Mouse (Mus musculus) embryonic facial prominence, embryonic 13.5 days (tissue): Measurements from ENCODE around the gene Etv6. TPM values are rescaled to one million over a fixed set of nuclear protein-coding genes. Genes with fewer than 3 reads are reported as not detected.
A peak's percentile ranks its signal among the peaks of the same experiment; 100 is the strongest.

ENCODE experiments used
- ATAC-seq: fragments of 200-750 bp; cut with Nextera tagmentation; 2 replicates; pipeline ENCODE4 v1.8.0; 2017; ENCODE audit warnings: low read depth; ENCODE audit not compliant: insufficient number of reproducible peaks, insufficient read depth, low FRiP score, low TSS enrichment
- H3K27ac ChIP-seq: fragments of 300-500 bp; sonication (generic); 2 replicates; pipeline ENCODE4 v1.5.1; 2015; ENCODE audit warnings: moderate library complexity, mild to moderate bottlenecking, inconsistent platforms
- H3K27me3 ChIP-seq: fragments of 300-500 bp; sonication (generic); 2 replicates; pipeline ENCODE4 v1.6.1; 2015; ENCODE audit warnings: mild to moderate bottlenecking, inconsistent platforms
- H3K36me3 ChIP-seq: fragments of 300-500 bp; sonication (generic); 2 replicates; pipeline ENCODE4 v1.6.1; 2015; ENCODE audit warnings: mild to moderate bottlenecking, inconsistent platforms
- H3K4me1 ChIP-seq: fragments of 300-500 bp; sonication (generic); 2 replicates; pipeline ENCODE4 v1.6.1; 2015; ENCODE audit warnings: inconsistent platforms
- H3K4me2 ChIP-seq: fragments of 300-500 bp; sonication (generic); 2 replicates; pipeline ENCODE4 v1.6.1; 2015; ENCODE audit warnings: moderate library complexity, mild to moderate bottlenecking, inconsistent platforms
- H3K4me3 ChIP-seq: fragments of 300-500 bp; sonication (generic); 2 replicates; pipeline ENCODE4 v1.5.1; 2015; ENCODE audit warnings: mild to moderate bottlenecking, inconsistent platforms
- H3K9ac ChIP-seq: fragments of 300-500 bp; sonication (generic); 2 replicates; pipeline ENCODE4 v1.6.1; 2015; ENCODE audit warnings: mild to moderate bottlenecking, inconsistent platforms
- H3K9me3 ChIP-seq: fragments of 300-500 bp; sonication (generic); 2 replicates; pipeline ENCODE4 v1.6.1; 2016; ENCODE audit warnings: inconsistent platforms
- WGBS: fragments of 180-500 bp; shearing (Covaris S2); methylation state at CpG from one replicate; pipeline ENCODE4 v1.1.7; 2015; ENCODE audit warnings: mixed read lengths; 5-methylcytosine and 5-hydroxymethylcytosine counted together
- polyA plus RNA-seq: library from polyadenylated mRNA; unstranded; fragments of >200 nt; fragmentation: Nextera tagmentation; extraction: Ambion mirVana; gene quantifications from 2 replicates; pipeline ENCODE4 v1.2.1, GENCODE M21; 2015

Gene Etv6
- polyA plus RNA-seq, 1 experiment from 2014 or later = 16.1 TPM

GRCm38 (mm10) chr6:134144231-134145130, 109.0 kb downstream of the Etv6 start:
- no peak overlapping the region for H3K4me2 ChIP-seq
- no peak overlapping the region for H3K9ac ChIP-seq
- WGBS = 73% methylated on average over 15 of the region's 15 CpGs
- no peaks in the 10 kb centered on the region for H3K36me3 ChIP-seq
- H3K4me3 ChIP-seq = no peak overlapping the region
- H3K27me3 ChIP-seq = no peaks in the 10 kb centered on the region
- no peaks in the 10 kb centered on the region for H3K9me3 ChIP-seq
- ATAC-seq = no peak
- H3K4me1 ChIP-seq = peaks cover 46% of the 10 kb centered on the region
- H3K27ac ChIP-seq = no peak overlapping the region

- WGBS = 67% methylated on average over 22 of the region's 22 CpGs
- H3K36me3 ChIP-seq = no peaks in the 10 kb centered on the region
- no peak overlapping the region for H3K4me3 ChIP-seq
- ATAC-seq = no peak
- no peak overlapping the region for H3K4me2 ChIP-seq
- H3K27me3 ChIP-seq = no peaks in the 10 kb centered on the region
- no peaks in the 10 kb centered on the region for H3K9me3 ChIP-seq
- H3K27ac ChIP-seq = no peak overlapping the region
- H3K9ac ChIP-seq = no peak overlapping the region
- H3K4me1 ChIP-seq = peaks cover 60% of the 10 kb centered on the region
These were observed 112.3 kb downstream of the Etv6 start for GRCm38 (mm10) chr6:134147596-134148442.

- Histone ChIP-seq H3K27me3 (no peaks in the 10 kb centered on the region), H3K4me2 (no peak overlapping the region), H3K4me3 (no peak overlapping the region), H3K9me3 (no peaks in the 10 kb centered on the region), H3K9ac (no peak overlapping the region), H3K4me1 (peaks cover 53% of the 10 kb centered on the region), H3K36me3 (no peaks in the 10 kb centered on the region), H3K27ac (no peak overlapping the region)
- 79% methylated on average over 7 of the region's 7 CpGs for WGBS
- no peak for ATAC-seq
These were observed 113.0 kb downstream of the Etv6 start for GRCm38 (mm10) chr6:134148443-134148942.

- peaks cover 45% of the 10 kb centered on the region for H3K4me1 ChIP-seq
- no peak overlapping the region for H3K4me3 ChIP-seq
- 92% methylated on average over 7 of the region's 7 CpGs for WGBS
- no peaks in the 10 kb centered on the region for H3K36me3 ChIP-seq
- H3K27ac ChIP-seq = no peak overlapping the region
- no peak for ATAC-seq
- no peak overlapping the region for H3K9ac ChIP-seq
- H3K9me3 ChIP-seq = no peaks in the 10 kb centered on the region
- H3K4me2 ChIP-seq = no peak overlapping the region
- no peaks in the 10 kb centered on the region for H3K27me3 ChIP-seq
These were observed 114.1 kb downstream of the Etv6 start for GRCm38 (mm10) chr6:134149606-134150005.

GRCm38 (mm10) chr6:134151022-134151680, 115.7 kb downstream of the Etv6 start:
- Histone ChIP-seq H3K27ac (peak overlapping the region; percentile 69; the same call in 1 of the 2 replicates), H3K27me3 (no peaks in the 10 kb centered on the region), H3K36me3 (no peaks in the 10 kb centered on the region), H3K9me3 (no peaks in the 10 kb centered on the region), H3K4me1 (peaks cover 52% of the 10 kb centered on the region), H3K4me3 (no peak overlapping the region), H3K9ac (no peak overlapping the region), H3K4me2 (no peak overlapping the region)
- ATAC-seq = no peak
- WGBS = 39% methylated on average over 15 of the region's 15 CpGs

GRCm38 (mm10) chr6:134151853-134152505, 116.5 kb downstream of the Etv6 start:
- 55% methylated on average over 9 of the region's 9 CpGs for WGBS
- Histone ChIP-seq H3K27me3 (no peaks in the 10 kb centered on the region), H3K4me3 (no peak overlapping the region), H3K9me3 (no peaks in the 10 kb centered on the region), H3K9ac (no peak overlapping the region), H3K4me2 (no peak overlapping the region), H3K4me1 (peaks cover 55% of the 10 kb centered on the region), H3K36me3 (0 out of 2 replicates have a peak, but pooled peaks cover 5% of the 10 kb centered on the region), H3K27ac (peak overlapping the region; percentile 69)
- ATAC-seq = no peak

- Histone ChIP-seq H3K4me3 (no peak overlapping the region), H3K27ac (peak overlapping the region; percentile 69; the same call in 1 of the 2 replicates), H3K9ac (no peak overlapping the region), H3K27me3 (no peaks in the 10 kb centered on the region), H3K4me2 (no peak overlapping the region), H3K9me3 (no peaks in the 10 kb centered on the region), H3K36me3 (0 out of 2 replicates have a peak, but pooled peaks cover 5% of the 10 kb centered on the region), H3K4me1 (peaks cover 61% of the 10 kb centered on the region)
- 85% methylated on average over 6 of the region's 6 CpGs for WGBS
- no peak for ATAC-seq
These were observed 117.0 kb downstream of the Etv6 start for GRCm38 (mm10) chr6:134152539-134152938.

- H3K4me1 ChIP-seq = peaks cover 50% of the 10 kb centered on the region
- H3K36me3 ChIP-seq = 0 out of 2 replicates have a peak, but pooled peaks cover 5% of the 10 kb centered on the region
- H3K4me3 ChIP-seq = no peak overlapping the region
- H3K4me2 ChIP-seq = no peak overlapping the region
- H3K9ac ChIP-seq = no peak overlapping the region
- 92% methylated on average over 8 of the region's 8 CpGs for WGBS
- no peak overlapping the region for H3K27ac ChIP-seq
- no peaks in the 10 kb centered on the region for H3K9me3 ChIP-seq
- no peaks in the 10 kb centered on the region for H3K27me3 ChIP-seq
- ATAC-seq = no peak
These were observed 119.2 kb downstream of the Etv6 start for GRCm38 (mm10) chr6:134154746-134155145.

- WGBS = 37% methylated on average over 8 of the region's 8 CpGs
- Histone ChIP-seq H3K4me2 (no peak overlapping the region), H3K27me3 (no peaks in the 10 kb centered on the region), H3K9ac (no peak overlapping the region), H3K4me1 (peaks cover 41% of the 10 kb centered on the region), H3K36me3 (0 out of 2 replicates have a peak, but pooled peaks cover 9% of the 10 kb centered on the region), H3K9me3 (no peaks in the 10 kb centered on the region), H3K27ac (no peak overlapping the region), H3K4me3 (no peak overlapping the region)
- no peak for ATAC-seq
These were observed 120.6 kb downstream of the Etv6 start for GRCm38 (mm10) chr6:134155900-134156623.

- Histone ChIP-seq H3K27me3 (no peaks in the 10 kb centered on the region), H3K4me1 (peaks cover 27% of the 10 kb centered on the region), H3K9me3 (no peaks in the 10 kb centered on the region), H3K9ac (no peak overlapping the region), H3K4me3 (no peak overlapping the region), H3K27ac (no peak overlapping the region), H3K36me3 (peaks cover 18% of the 10 kb centered on the region), H3K4me2 (no peak overlapping the region)
- 66% methylated on average over 6 of the region's 6 CpGs for WGBS
- no peak for ATAC-seq
These were observed 122.1 kb downstream of the Etv6 start for GRCm38 (mm10) chr6:134157533-134158115.
